Mouse (Mus musculus) layer of hippocampus, adult 18-20 months (tissue): ENCODE data around the gene P2rx1. TPM values are rescaled to one million over a fixed set of nuclear protein-coding genes. Genes with fewer than 3 reads are reported as not detected.

Experiments
- DNase-seq, 2 experiments: peaks; one replicate each; pipeline ENCODE4 v3.0.0; 2022; ENCODE audit warnings: low spot score in 2 of 2
- long read RNA-seq: library from polyadenylated mRNA; stranded (forward); transcript quantifications from one replicate; pipeline ENCODE4 v2.0.0, GENCODE M21; 2021
- total RNA-seq, 2 experiments: library from RNA; stranded (reverse); gene quantifications; 2 replicates each; pipeline ENCODE4 v1.2.3; 2021

The P2rx1 gene
- total RNA-seq, result under 1 TPM; 0.25 to 0.27 TPM
- long read RNA-seq, result 0 reads

- no peak for DNase-seq
Observed at GRCm38 (mm10) chr11:72998771-72999170, at the start of gene P2rx1. Gene P2rx1, plus strand, starts transcription at chr11:72999103.

GRCm38 (mm10) chr11:72951137-72952000, 47.5 kb upstream of the P2rx1 start:
- DNase-seq, result no peak

GRCm38 (mm10) chr11:72952226-72952625, 46.7 kb upstream of the P2rx1 start:
- no peak for DNase-seq

GRCm38 (mm10) chr11:72952697-72953096, 46.2 kb upstream of the P2rx1 start:
- DNase-seq, result no peak

- no peak for DNase-seq
Observed at GRCm38 (mm10) chr11:72953116-72953439, 45.8 kb upstream of the P2rx1 start.

GRCm38 (mm10) chr11:72953440-72954151, 45.3 kb upstream of the P2rx1 start:
- no peak for DNase-seq

GRCm38 (mm10) chr11:72954216-72954615, 44.7 kb upstream of the P2rx1 start:
- DNase-seq, result no peak

GRCm38 (mm10) chr11:72955339-72955974, 43.4 kb upstream of the P2rx1 start:
- no peak for DNase-seq

- no peak for DNase-seq
Observed at GRCm38 (mm10) chr11:72957318-72957717, 41.6 kb upstream of the P2rx1 start.

GRCm38 (mm10) chr11:72959924-72960679, 38.8 kb upstream of the P2rx1 start:
- no peak for DNase-seq

GRCm38 (mm10) chr11:72960723-72961071, 38.2 kb upstream of the P2rx1 start:
- DNase-seq, result no peak

GRCm38 (mm10) chr11:72961072-72961980, 37.6 kb upstream of the P2rx1 start, which contains the start of gene Atp2a3:
Gene Atp2a3, plus strand, starts transcription at chr11:72961169.
- no peak for DNase-seq

- no peak for DNase-seq
Observed at GRCm38 (mm10) chr11:72962378-72962777, 36.5 kb upstream of the P2rx1 start.

GRCm38 (mm10) chr11:72963058-72963788, 35.7 kb upstream of the P2rx1 start:
- DNase-seq, result no peak

- no peak for DNase-seq
Observed at GRCm38 (mm10) chr11:72963789-72964294, 35.1 kb upstream of the P2rx1 start.

- no peak for DNase-seq
Observed at GRCm38 (mm10) chr11:72974995-72975503, 23.9 kb upstream of the P2rx1 start.

GRCm38 (mm10) chr11:72982516-72982915, 16.4 kb upstream of the P2rx1 start:
- DNase-seq, result no peak

GRCm38 (mm10) chr11:72983283-72983682, 15.6 kb upstream of the P2rx1 start:
- no peak for DNase-seq

GRCm38 (mm10) chr11:72986745-72987144, 12.2 kb upstream of the P2rx1 start:
- DNase-seq, result no peak
